Mouse (Mus musculus) ES-E14 (cell line): ENCODE data around the gene Zfp568.

Experiments
- CHD2 ChIP-seq: IDR thresholded peaks from 2 replicates; pipeline ENCODE4 v1.6.1; 2014; ENCODE audit warnings: mild to moderate bottlenecking, low read depth, low read length, inconsistent platforms
- HCFC1 ChIP-seq: IDR thresholded peaks from 2 replicates; pipeline ENCODE4 v1.6.1; 2012; ENCODE audit warnings: low read length, inconsistent platforms, borderline replicate concordance; ENCODE audit not compliant: insufficient read depth
- MAFK ChIP-seq: IDR thresholded peaks from 2 replicates; pipeline ENCODE4 v1.6.1; 2014; ENCODE audit warnings: mild to moderate bottlenecking, low read depth, low read length, inconsistent platforms; ENCODE audit not compliant: insufficient read depth
- ZC3H11A ChIP-seq: IDR thresholded peaks from 2 replicates; pipeline ENCODE4 v1.6.1; 2012; ENCODE audit warnings: low read depth, mild to moderate bottlenecking, inconsistent platforms, low read length, borderline replicate concordance
- ZNF384 ChIP-seq: IDR thresholded peaks from 2 replicates; pipeline ENCODE4 v1.6.1; 2012; ENCODE audit warnings: low read depth, low read length, inconsistent platforms

DNA sequence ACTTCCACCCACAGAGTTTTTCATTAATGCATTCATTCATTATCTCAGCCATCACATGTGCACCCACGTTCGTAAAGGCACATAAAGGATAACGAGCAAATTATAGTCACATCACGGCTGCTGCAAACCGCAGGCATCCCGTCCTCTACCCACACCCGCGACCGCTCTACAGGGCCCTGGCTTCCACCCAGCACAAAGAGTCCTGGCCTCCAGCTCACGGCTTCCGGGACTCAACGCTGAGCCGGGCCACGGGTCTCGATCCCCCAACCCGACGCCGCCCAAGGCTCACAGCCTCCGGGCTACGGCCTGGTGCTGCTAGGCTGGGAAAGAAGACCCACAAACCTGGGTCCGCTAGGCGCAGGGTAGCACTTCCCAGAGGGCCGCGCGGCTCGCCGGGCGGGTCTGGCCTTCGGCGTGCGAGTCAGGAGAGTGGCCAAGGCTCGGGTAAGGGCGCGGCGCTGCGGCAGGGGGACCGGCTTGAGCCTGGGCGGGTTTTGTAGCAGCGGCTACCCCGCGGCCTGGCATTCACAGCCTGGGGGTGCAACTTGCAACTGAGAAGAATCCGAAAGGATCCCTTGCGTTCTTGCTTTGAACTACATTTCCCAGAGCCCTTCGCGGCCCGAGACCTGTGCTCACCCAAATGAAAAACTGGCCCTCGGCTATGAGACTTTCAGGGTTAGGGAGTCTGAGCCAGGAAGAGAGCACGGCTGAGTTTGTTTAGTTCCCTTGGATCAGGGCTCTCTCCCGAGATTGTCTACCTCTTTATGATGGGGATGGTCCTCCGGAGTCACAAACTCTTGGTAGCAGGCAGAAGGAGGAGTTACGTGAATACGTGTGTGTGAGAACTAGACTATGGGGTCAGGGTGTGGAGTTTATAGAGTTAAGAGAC lies 30.0 kb upstream of the Zfp568 start, which contains the start of gene Zfp74:
- TF ChIP-seq ZNF384: no peak
- TF ChIP-seq MAFK: no peak
- TF ChIP-seq CHD2: no peak
- no peak for TF ChIP-seq ZC3H11A
- TF ChIP-seq HCFC1: peak; percentile 91
